Mouse (Mus musculus): ENCODE results near the gene Olfr1009.
A peak's percentile ranks its signal among the peaks of the same experiment; 100 is the strongest.
"Not testable (repeated sequence)": the region's sequence is repeated elsewhere in the genome, so short reads cannot be mapped to it uniquely, and the experiment has no call there.

Olfr1009 gene

GRCm38 (mm10) chr2:85715119-85715518 is at the start of gene Olfr1009:
TSS of gene Olfr1009 (plus strand) at chr2:85715419.
- DNase-seq (ENCODE audit: low spot score in 2 of 2) = no peak

GRCm38 (mm10) chr2:85678667-85679066 is 36.6 kb upstream of the Olfr1009 start, which contains the start of gene Olfr1006:
TSS of gene Olfr1006 (minus strand) at chr2:85678767.
- no peak for DNase-seq (ENCODE audit: low spot score in 2 of 2)

- no peak for DNase-seq (ENCODE audit: low spot score in 2 of 2)
These were observed 26.1 kb upstream of the Olfr1009 start, which contains the start of gene Olfr1008 for GRCm38 (mm10) chr2:85689131-85689530. TSS of gene Olfr1008 (plus strand) at chr2:85689431.

GRCm38 (mm10) chr2:85710680-85711079 is 4.5 kb upstream of the Olfr1009 start:
- not testable (repeated sequence) for DNase-seq (ENCODE audit: low spot score in 2 of 2)

- DNase-seq (ENCODE audit: low spot score in 2 of 2) = no peak
These were observed 4.1 kb upstream of the Olfr1009 start for GRCm38 (mm10) chr2:85711159-85711558.

- DNase-seq (ENCODE audit: low spot score in 2 of 2) = peak in 1 of 2 experiments; percentile 9
These were observed 10.6 kb downstream of the Olfr1009 start for GRCm38 (mm10) chr2:85725793-85726192.

GRCm38 (mm10) chr2:85753822-85754221 is 38.6 kb downstream of the Olfr1009 start:
- DNase-seq (ENCODE audit: low spot score in 2 of 2) = no peak

- no peak for DNase-seq (ENCODE audit: low spot score in 2 of 2)
These were observed 47.4 kb downstream of the Olfr1009 start, which contains the start of gene Olfr1012 for GRCm38 (mm10) chr2:85762666-85763065. TSS of gene Olfr1012 (minus strand) at chr2:85762766.

GRCm38 (mm10) chr2:85766798-85767197 is 51.6 kb downstream of the Olfr1009 start, which contains the start of gene Olfr1013:
TSS of gene Olfr1013 (plus strand) at chr2:85767098.
- no peak for DNase-seq (ENCODE audit: low spot score in 2 of 2)

- no peak for DNase-seq (ENCODE audit: low spot score in 2 of 2)
These were observed 57.2 kb downstream of the Olfr1009 start, which contains the start of gene Olfr1014 for GRCm38 (mm10) chr2:85772413-85772812. TSS of gene Olfr1014 (plus strand) at chr2:85772713.

Data from frontal cortex, postnatal 14 days (tissue).